21 mouse cellular contexts compared by ENCODE assay signal in genomic region chr6:86368479-86368878, GRCm38 (mm10). TPM values are rescaled to one million over a fixed set of nuclear protein-coding genes. Genes with fewer than 3 reads are reported as not detected.
"Had no signal": no experiment of that assay in that cellular context is flagged by ENCODE, and none has a peak within 500 bp of the region (broad histone marks: within the 10 kb centered on the region; RNA-seq: fewer than 3 reads in every experiment).

No protein-coding gene starts in this region.

- H3K9me3 ChIP-seq: kidney, embryonic 15.5 days; liver, embryonic 13.5 days; midbrain, embryonic 12.5 days; midbrain, embryonic 15.5 days; neural tube, embryonic 13.5 days had no signal

- H3K27me3 ChIP-seq: kidney, embryonic 15.5 days; liver, embryonic 13.5 days; midbrain, embryonic 12.5 days; midbrain, embryonic 15.5 days; neural tube, embryonic 13.5 days had no signal

- DNase-seq: kidney, adult 8-10 months; kidney, postnatal 10 days; kidney, postnatal 36 days; layer of hippocampus, postnatal 36 days; liver, embryonic 13.5 days; lung, adult 2 months; retina, postnatal 1 day; right cerebral cortex, postnatal 14 days; thymus, adult 2 months; thymus, postnatal 14 days; thymus, postnatal 4 days had no signal

- H3K27ac ChIP-seq: kidney, embryonic 15.5 days; left cerebral cortex, adult 2 months; liver, embryonic 13.5 days; macrophage; midbrain, embryonic 12.5 days; midbrain, embryonic 15.5 days; neural tube, embryonic 13.5 days had no signal

- H3K4me2 ChIP-seq: kidney, embryonic 15.5 days; liver, embryonic 13.5 days; midbrain, embryonic 12.5 days; midbrain, embryonic 15.5 days; neural tube, embryonic 13.5 days had no signal

- H3K4me3 ChIP-seq: kidney, embryonic 15.5 days; left cerebral cortex, adult 2 months; liver, embryonic 13.5 days; midbrain, embryonic 12.5 days; midbrain, embryonic 15.5 days; myocyte; neural tube, embryonic 13.5 days had no signal

- ATAC-seq: midbrain, embryonic 15.5 days had no signal

- H3K9ac ChIP-seq: kidney, embryonic 15.5 days; liver, embryonic 13.5 days; midbrain, embryonic 12.5 days; midbrain, embryonic 15.5 days; neural tube, embryonic 13.5 days had no signal

RNA-seq across cellular contexts. Expression of gene Gm44790, which starts 58.0 kb away (rescaled TPM):
- polyA plus RNA-seq: liver, embryonic 13.5 days; liver, embryonic 16.5 days; lung, embryonic 16.5 days; macrophage; midbrain, embryonic 15.5 days; myocyte; stomach, embryonic 16.5 days had no signal
